Mouse (Mus musculus): Measurements from ENCODE around the gene Znhit1. TPM values are rescaled to one million over a fixed set of nuclear protein-coding genes. Genes with fewer than 3 reads are reported as not detected.

The Znhit1 gene
- total and polyA plus RNA-seq, 2 experiments from 2014 or later = 85.4 to 153 TPM

- Histone ChIP-seq H3K9ac (replicated peaks; ENCODE audit: low read length, poor library complexity, severe bottlenecking) (peak overlapping the region; percentile 79; the same call in 1 of the 2 replicates), H3K4me2 (ENCODE audit: low read depth, low read length, poor library complexity, severe bottlenecking) (peak overlapping the region; percentile 62), H3K9me3 (ENCODE audit: low read length) (no peaks in the 10 kb centered on the region), H3K36me3 (ENCODE audit: insufficient read depth, low read length) (peaks cover 26% of the 10 kb centered on the region), H3K27ac (ENCODE audit: low read depth, low read length) (peak overlapping the region; percentile 92), H3K27me3 (ENCODE audit: insufficient read depth, low read length) (no peaks in the 10 kb centered on the region), H3K4me3 (ENCODE audit: low read depth, low read length) (peak overlapping the region; percentile 62), H3K4me1 (ENCODE audit: insufficient read depth, low read length) (0 out of 2 replicates have a peak, but pooled peaks cover 5% of the 10 kb centered on the region)
- TF ChIP-seq CTCF (IDR thresholded peaks at IDR 0.05) = no peak
- no peak for ATAC-seq (ENCODE audit: low FRiP score)
- 73% methylated on average over 8 of the region's 8 CpGs for WGBS
- DNase-seq (ENCODE audit: low spot score) = no peak
Measured at GRCm38 (mm10) chr5:136962966-136963540, 24.8 kb downstream of the Znhit1 start.

DNA sequence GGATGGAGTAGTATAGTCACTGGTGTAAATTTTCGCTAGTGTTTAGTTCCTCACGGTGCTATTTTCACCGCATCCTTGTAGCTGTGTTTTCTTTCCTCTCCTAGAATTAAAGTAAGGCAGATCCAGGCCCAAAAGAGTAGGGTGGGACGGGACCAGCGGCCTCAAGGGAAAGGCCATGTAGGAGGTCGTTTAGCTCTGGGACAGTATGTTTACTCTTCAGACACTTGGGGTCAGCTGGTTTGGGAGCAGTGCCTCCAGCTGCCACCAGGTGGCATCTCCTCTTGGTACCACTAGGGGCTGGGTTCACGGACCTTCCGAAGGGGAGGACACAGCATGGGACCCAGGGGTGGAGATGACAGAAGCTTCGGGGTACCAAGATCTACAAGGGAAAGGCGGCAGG, 25.3 kb downstream of the Znhit1 start:
- Histone ChIP-seq H3K9ac (replicated peaks; ENCODE audit: low read length, poor library complexity, severe bottlenecking) (peak overlapping the region; percentile 79), H3K36me3 (ENCODE audit: insufficient read depth, low read length) (peaks cover 26% of the 10 kb centered on the region), H3K4me3 (ENCODE audit: low read depth, low read length) (peak overlapping the region; percentile 62), H3K4me2 (ENCODE audit: low read depth, low read length, poor library complexity, severe bottlenecking) (peak overlapping the region; percentile 62), H3K4me1 (ENCODE audit: insufficient read depth, low read length) (0 out of 2 replicates have a peak, but pooled peaks cover 5% of the 10 kb centered on the region), H3K27ac (ENCODE audit: low read depth, low read length) (peak overlapping the region; percentile 92), H3K27me3 (ENCODE audit: insufficient read depth, low read length) (no peaks in the 10 kb centered on the region), H3K9me3 (ENCODE audit: low read length) (no peaks in the 10 kb centered on the region)
- DNase-seq (ENCODE audit: low spot score) (peak; percentile 83), ATAC-seq (ENCODE audit: low FRiP score) (peak; percentile 73)
- 0% methylated on average over 10 of the region's 10 CpGs for WGBS
- peak; percentile 95 for TF ChIP-seq CTCF (IDR thresholded peaks at IDR 0.05)

- Histone ChIP-seq H3K36me3 (ENCODE audit: insufficient read depth, low read length) (peaks cover 26% of the 10 kb centered on the region), H3K27me3 (ENCODE audit: insufficient read depth, low read length) (no peaks in the 10 kb centered on the region), H3K4me1 (ENCODE audit: insufficient read depth, low read length) (0 out of 2 replicates have a peak, but pooled peaks cover 5% of the 10 kb centered on the region), H3K9ac (replicated peaks; ENCODE audit: low read length, poor library complexity, severe bottlenecking) (peak overlapping the region; percentile 79), H3K4me3 (ENCODE audit: low read depth, low read length) (peak overlapping the region; percentile 62), H3K9me3 (ENCODE audit: low read length) (no peaks in the 10 kb centered on the region), H3K27ac (ENCODE audit: low read depth, low read length) (peak overlapping the region; percentile 92), H3K4me2 (ENCODE audit: low read depth, low read length, poor library complexity, severe bottlenecking) (peak overlapping the region; percentile 62)
- peak; percentile 96 for DNase-seq (ENCODE audit: low spot score)
- no peak; the same call in 1 of the 2 replicates for TF ChIP-seq CTCF (IDR thresholded peaks at IDR 0.05)
- ATAC-seq (ENCODE audit: low FRiP score) = peak; percentile 90
- WGBS = under 1% methylated on average over 20 of the region's 20 CpGs
Measured at GRCm38 (mm10) chr5:136961983-136962461, 25.8 kb downstream of the Znhit1 start.

- DNase-seq (ENCODE audit: low spot score) = peak; percentile 39
Measured at GRCm38 (mm10) chr5:136961334-136961982, 26.4 kb downstream of the Znhit1 start.

GRCm38 (mm10) chr5:136960053-136960452, 27.8 kb downstream of the Znhit1 start:
- DNase-seq (ENCODE audit: low spot score) = no peak
- peaks cover 13% of the 10 kb centered on the region for H3K4me1 ChIP-seq (ENCODE audit: insufficient read depth, low read length)
- H3K9ac ChIP-seq (replicated peaks; ENCODE audit: low read length, poor library complexity, severe bottlenecking) = no peak overlapping the region
- H3K36me3 ChIP-seq (ENCODE audit: insufficient read depth, low read length) = peaks cover 14% of the 10 kb centered on the region
- no peak overlapping the region for H3K4me2 ChIP-seq (ENCODE audit: low read depth, low read length, poor library complexity, severe bottlenecking)
- no peak for ATAC-seq (ENCODE audit: low FRiP score)
- H3K9me3 ChIP-seq (ENCODE audit: low read length) = no peaks in the 10 kb centered on the region
- WGBS = 92% methylated on average over 6 of the region's 6 CpGs
- no peak overlapping the region for H3K27ac ChIP-seq (ENCODE audit: low read depth, low read length)
- no peaks in the 10 kb centered on the region for H3K27me3 ChIP-seq (ENCODE audit: insufficient read depth, low read length)
- H3K4me3 ChIP-seq (ENCODE audit: low read depth, low read length) = no peak overlapping the region
- no peak for TF ChIP-seq CTCF (IDR thresholded peaks at IDR 0.05)

More at GRCm38 (mm10) chr5:136961334-136961982, 26.4 kb downstream of the Znhit1 start:
- no peaks in the 10 kb centered on the region for H3K9me3 ChIP-seq (ENCODE audit: low read length)
- H3K4me2 ChIP-seq (ENCODE audit: low read depth, low read length, poor library complexity, severe bottlenecking) = peak overlapping the region; percentile 62
- no peak for TF ChIP-seq CTCF (IDR thresholded peaks at IDR 0.05)
- peak; percentile 55 for ATAC-seq (ENCODE audit: low FRiP score)
- peak overlapping the region; percentile 92 for H3K27ac ChIP-seq (ENCODE audit: low read depth, low read length)
- peak overlapping the region; percentile 79 for H3K9ac ChIP-seq (replicated peaks; ENCODE audit: low read length, poor library complexity, severe bottlenecking)
- H3K27me3 ChIP-seq (ENCODE audit: insufficient read depth, low read length) = no peaks in the 10 kb centered on the region
- peak overlapping the region; percentile 62 for H3K4me3 ChIP-seq (ENCODE audit: low read depth, low read length)
- 22% methylated on average over 5 of the region's 5 CpGs for WGBS
- 0 out of 2 replicates have a peak, but pooled peaks cover 5% of the 10 kb centered on the region for H3K4me1 ChIP-seq (ENCODE audit: insufficient read depth, low read length)
- peaks cover 26% of the 10 kb centered on the region for H3K36me3 ChIP-seq (ENCODE audit: insufficient read depth, low read length)

Measured in midbrain, postnatal 0 days (tissue).